Comparison of ENCODE assay signal across 9 mouse cellular contexts in genomic region chr17:84179973-84180365, GRCm38 (mm10). TPM values are rescaled to one million over a fixed set of nuclear protein-coding genes. Genes with fewer than 3 reads are reported as not detected.
DNase-seq lines count a peak whose midpoint lies in the region; ATAC-seq and TF ChIP-seq lines count a peak whose summit lies in the region.
"Had no signal": no experiment of that assay in that cellular context is flagged by ENCODE, and none has a peak within 500 bp of the region (broad histone marks: within the 10 kb centered on the region; RNA-seq: fewer than 3 reads in every experiment).

No protein-coding gene starts in this region.

- peaks cover 5% of the 10 kb centered on the region for H3K36me3 ChIP-seq in spleen, adult 2 months (ENCODE audit: control insufficient read depth, insufficient read depth, low read length)
- H3K36me3 ChIP-seq in intestine, embryonic 15.5 days: no peaks in the 10 kb centered on the region
- H3K36me3 ChIP-seq in small intestine, adult 2 months (ENCODE audit: control insufficient read depth, insufficient read depth, low read length): peaks cover 4% of the 10 kb centered on the region

- DNase-seq in gastrocnemius, postnatal 10 days: peak; percentile 5
- no peak for DNase-seq in gastrocnemius, adult 8-10 months (ENCODE audit: low spot score in 2 of 2)
- peak in 1 of 2 experiments; percentile 3 for DNase-seq in spleen, adult 2 months (ENCODE audit: low read depth in 1 of 2, low spot score in 2 of 2)
- DNase-seq in spleen, adult 12 weeks (ENCODE audit: low spot score): no peak
- DNase-seq in retina, postnatal 1 day: no peak
- DNase-seq: gastrocnemius, postnatal 14 days had no signal

- no peak for TF ChIP-seq CTCF in spleen, adult 2 months (IDR thresholded peaks at IDR 0.05; ENCODE audit: extremely low read depth, insufficient read depth, insufficient read length, insufficient replicate concordance)
- TF ChIP-seq CTCF in small intestine, adult 2 months (IDR thresholded peaks at IDR 0.05; ENCODE audit: extremely low read depth, insufficient read length, insufficient replicate concordance, low read depth, low read length): no peak

- H3K27ac ChIP-seq in spleen, adult 2 months (ENCODE audit: insufficient read depth, low read length): peak overlapping the region; percentile 99
- peak overlapping the region; percentile 94 for H3K27ac ChIP-seq in intestine, embryonic 15.5 days
- H3K27ac ChIP-seq in small intestine, adult 2 months (ENCODE audit: insufficient read depth, low read depth, low read length): 0 out of 2 replicates have a peak overlapping the region, but pooled peaks have one; percentile 92

- H3K27me3 ChIP-seq in spleen, adult 2 months (ENCODE audit: control insufficient read depth, insufficient read depth, low read length): no peaks in the 10 kb centered on the region
- H3K27me3 ChIP-seq in intestine, embryonic 15.5 days (replicated peaks): no peaks in the 10 kb centered on the region
- no peaks in the 10 kb centered on the region for H3K27me3 ChIP-seq in small intestine, adult 2 months (ENCODE audit: control insufficient read depth, insufficient read depth, low read length)

- no peak for ATAC-seq in intestine, embryonic 15.5 days
- ATAC-seq in monocyte, adult 5-6 weeks (replicated peaks; ENCODE audit: insufficient number of reproducible peaks, low FRiP score, low TSS enrichment, poor library complexity, severe bottlenecking): no peak

- no peak for TF ChIP-seq POLR2A in spleen, adult 2 months (IDR thresholded peaks at IDR 0.05; ENCODE audit: low read depth, low read length)
- no peak for TF ChIP-seq POLR2A in small intestine, adult 2 months (IDR thresholded peaks at IDR 0.05; ENCODE audit: low read depth, low read length)

- H3K9me3 ChIP-seq in intestine, embryonic 15.5 days: no peaks in the 10 kb centered on the region

- H3K9ac ChIP-seq in intestine, embryonic 15.5 days: no peak overlapping the region

- H3K4me2 ChIP-seq in intestine, embryonic 15.5 days (replicated peaks): no peak overlapping the region

- no peak overlapping the region for H3K4me3 ChIP-seq in spleen, adult 2 months (ENCODE audit: extremely low read depth, insufficient read depth, insufficient read length)
- H3K4me3 ChIP-seq in intestine, embryonic 15.5 days (replicated peaks): no peak overlapping the region
- no peak overlapping the region for H3K4me3 ChIP-seq in small intestine, adult 2 months (ENCODE audit: low read depth, low read length)

- peaks cover 13% of the 10 kb centered on the region; the same call in 1 of the 2 replicates for H3K4me1 ChIP-seq in spleen, adult 2 months (ENCODE audit: control insufficient read depth, insufficient read depth, insufficient read length)
- H3K4me1 ChIP-seq in intestine, embryonic 15.5 days (replicated peaks): peaks cover 41% of the 10 kb centered on the region
- peaks cover 23% of the 10 kb centered on the region for H3K4me1 ChIP-seq in small intestine, adult 2 months (ENCODE audit: control insufficient read depth, insufficient read depth, insufficient read length, low read length)

- WGBS in spleen, adult 2 months: 43% methylated on average over 4 of the region's 4 CpGs
- WGBS in intestine, embryonic 15.5 days: 51% methylated on average over 4 of the region's 4 CpGs
- 78% methylated on average over 4 of the region's 4 CpGs for WGBS in small intestine, adult 2 months

RNA-seq across cellular contexts. Expression of gene Zfp36l2, which starts 7.8 kb away (rescaled TPM):
- 10 to 100 TPM; 26.2 to 32.6 TPM for total RNA-seq in gastrocnemius, postnatal 10 days (2021)
- 10 to 100 TPM in 1 of 4 experiments, 1 to 10 TPM in 3; 5.1 to 10.3 (median 7.5) TPM for total RNA-seq in gastrocnemius, adult 8-10 months (2022)
- 146 and 261 TPM in 2 replicates for polyA plus RNA-seq in spleen, adult 2 months (2012; rRNA removed)
- 23.2 and 29.7 TPM in 2 replicates for polyA plus RNA-seq in intestine, embryonic 15.5 days (2015; fragmentation: Nextera tagmentation; extraction: Ambion mirVana)
- polyA plus RNA-seq in small intestine, adult 2 months (2012; rRNA removed): 124 and 220 TPM in 2 replicates
- total RNA-seq in monocyte, adult 5-6 weeks (2017): 346 to 394 TPM (median 381 TPM) in 3 replicates

Comparison
In these comparisons a context has a peak if more than half of its experiments do, and no peak if none do; other contexts are left out.
1. RNA of gene Zfp36l2, which starts 7.8 kb away (total RNA-seq): 346 to 394 TPM in monocyte, adult 5-6 weeks; 26.2 to 32.6 TPM in gastrocnemius, postnatal 10 days and 5.1 to 10.3 TPM in gastrocnemius, adult 8-10 months; every median in the first group is over 10 times any median in the second.
2. Peak in every context shown above with its lines, with median percentiles within 50 percentile points of each other: H3K27ac ChIP-seq.